Mouse (Mus musculus) CD8-positive naive resting alpha-beta T cell, adult 2 months (primary cell): ENCODE results near the gene Tcf7l1.

Experiments used
- DNase-seq, 2 experiments: peaks; one replicate each; pipeline ENCODE4 v3.0.0; 2022; ENCODE audit warnings: low read depth in 2 of 2, low spot score in 2 of 2

Tcf7l1 gene

GRCm38 (mm10) chr6:72787322-72787947, 1.6 kb downstream of the Tcf7l1 start:
- DNase-seq, result no peak

- DNase-seq, result no peak
These were observed 5.3 kb downstream of the Tcf7l1 start for GRCm38 (mm10) chr6:72783780-72784179.

DNA sequence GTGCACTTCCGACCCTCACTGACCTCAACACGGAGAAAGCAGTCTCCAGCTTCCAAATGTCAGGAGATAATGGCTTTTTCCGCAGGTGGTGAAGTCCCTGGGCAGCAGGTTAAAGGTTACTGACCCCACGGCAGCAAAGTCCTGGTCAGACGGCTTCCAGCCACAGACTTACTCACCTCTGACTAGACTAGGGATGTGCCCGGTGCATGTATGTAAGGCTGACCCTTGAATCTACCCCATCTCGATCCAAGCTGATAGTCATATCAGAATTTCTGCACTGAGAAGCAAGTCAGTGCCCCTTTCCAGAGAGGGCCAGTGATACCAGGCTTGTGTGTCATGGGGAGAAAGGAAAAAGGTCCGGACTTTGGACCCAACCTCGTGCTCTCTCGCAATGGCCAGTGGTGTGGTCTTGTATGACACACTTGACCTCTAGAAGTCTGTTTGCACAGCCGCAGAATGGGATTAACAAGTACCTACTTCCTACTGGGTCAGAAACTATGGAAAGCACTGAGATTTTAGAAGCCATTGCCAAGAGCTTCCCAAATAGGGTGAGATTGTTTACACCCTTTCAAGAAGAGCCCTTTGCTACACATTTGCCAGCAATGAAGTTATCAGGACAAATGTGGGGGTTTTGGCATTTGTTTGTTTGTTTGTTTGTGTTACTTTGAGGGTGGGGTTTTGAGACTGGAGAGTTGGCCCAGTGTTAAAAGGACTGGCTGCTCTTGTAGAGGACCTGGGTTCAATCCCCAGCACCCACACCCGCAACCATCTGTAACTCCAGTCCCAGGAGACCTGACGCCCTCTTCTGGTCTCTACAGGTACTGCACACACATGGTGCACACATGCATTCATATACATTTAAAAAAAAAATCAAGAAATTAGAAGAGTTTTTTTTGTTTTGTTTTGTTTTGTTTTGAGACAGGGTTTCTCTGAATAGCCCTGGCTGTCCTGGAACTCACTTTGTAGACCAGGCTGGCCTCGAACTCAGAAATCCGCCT, 10.0 kb downstream of the Tcf7l1 start:
- no peak for DNase-seq

GRCm38 (mm10) chr6:72777212-72777611, 11.8 kb downstream of the Tcf7l1 start:
- no peak for DNase-seq

DNA sequence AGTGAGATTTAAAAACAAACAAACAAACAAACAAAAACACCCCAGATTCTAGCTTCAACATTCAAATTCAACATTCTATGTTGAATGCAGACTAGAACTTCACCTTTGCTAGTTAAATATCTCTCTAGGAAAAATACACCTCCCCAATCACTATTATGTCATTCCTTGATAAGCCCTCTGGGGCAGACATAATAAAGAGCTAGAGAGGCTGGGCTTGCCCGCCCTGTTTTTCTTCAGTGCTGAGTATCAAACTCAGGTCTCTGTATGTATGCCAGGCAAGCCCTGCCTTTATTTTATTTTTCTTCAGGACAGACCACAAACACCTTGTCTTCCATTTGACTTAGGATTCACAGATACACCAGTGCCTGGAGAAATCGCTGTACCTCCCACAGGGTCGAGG, 14.8 kb downstream of the Tcf7l1 start:
- DNase-seq, result no peak

DNA sequence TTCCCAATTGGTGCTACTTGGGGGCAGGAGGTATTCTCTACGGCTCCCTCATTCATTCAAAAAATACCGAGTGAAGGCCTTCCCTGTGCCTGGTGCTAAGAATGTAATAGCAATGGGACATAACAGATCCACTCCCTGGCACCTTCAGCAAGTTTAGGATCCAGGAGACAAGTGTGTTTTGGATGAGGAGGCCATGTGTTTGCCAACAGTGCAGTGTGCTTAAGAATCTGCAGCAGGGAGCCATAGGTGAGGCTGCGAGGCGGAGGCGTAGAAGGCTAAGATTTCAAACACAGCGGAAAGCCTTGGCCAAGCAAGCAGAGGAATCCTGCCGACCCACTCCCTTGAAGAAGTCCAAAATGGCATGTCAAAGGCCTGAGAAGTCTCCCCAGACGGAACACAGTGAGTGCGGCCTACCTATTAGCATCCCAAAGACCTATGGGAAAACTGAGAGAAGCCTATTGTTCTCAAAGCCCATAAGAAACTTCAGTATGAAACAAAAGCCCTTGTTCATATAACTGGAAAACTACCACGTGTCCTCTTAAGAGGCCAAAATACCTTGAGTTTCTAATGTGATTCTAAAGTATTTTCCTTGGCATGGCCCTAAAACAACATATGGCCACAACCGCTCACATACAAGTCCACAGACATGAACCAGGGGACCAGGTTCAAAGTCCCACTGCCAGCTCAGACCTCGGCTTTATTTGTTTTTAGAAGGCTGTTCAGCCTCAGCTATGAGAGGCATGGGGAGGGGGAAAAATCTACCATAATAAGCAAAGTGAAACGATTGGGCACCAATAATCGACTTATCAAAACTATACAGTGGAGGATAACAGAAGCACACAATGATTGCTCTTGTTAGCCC, 18.9 kb downstream of the Tcf7l1 start:
- no peak for DNase-seq

- DNase-seq, result no peak
These were observed 19.7 kb downstream of the Tcf7l1 start for GRCm38 (mm10) chr6:72769343-72769742.

DNA sequence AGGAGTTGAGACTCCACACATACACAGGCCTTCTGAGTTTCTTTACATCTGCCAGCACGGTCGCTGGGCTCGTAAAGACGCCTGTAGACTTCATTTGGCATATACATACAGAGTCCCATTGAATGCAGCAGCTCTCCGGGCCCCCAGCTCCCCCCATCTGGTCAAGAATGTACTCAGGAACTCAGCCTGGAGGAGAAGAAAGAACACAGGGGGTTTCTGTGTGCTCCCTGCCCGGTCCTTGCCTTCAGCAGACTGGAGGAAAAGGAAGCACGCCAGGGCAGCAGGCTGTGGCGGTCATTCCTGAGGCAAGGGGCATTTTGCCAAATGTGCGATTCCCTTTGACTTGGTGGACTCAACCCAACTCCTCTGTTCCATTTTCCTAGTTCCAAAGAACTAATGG, 20.2 kb downstream of the Tcf7l1 start:
- DNase-seq, result no peak

- DNase-seq, result no peak
These were observed 21.0 kb downstream of the Tcf7l1 start for GRCm38 (mm10) chr6:72768097-72768496.

GRCm38 (mm10) chr6:72763616-72764015, 25.4 kb downstream of the Tcf7l1 start:
- DNase-seq, result no peak

GRCm38 (mm10) chr6:72761645-72762044, 27.4 kb downstream of the Tcf7l1 start:
- DNase-seq, result no peak

- no peak for DNase-seq
These were observed 30.6 kb downstream of the Tcf7l1 start for GRCm38 (mm10) chr6:72758239-72759017.

DNA sequence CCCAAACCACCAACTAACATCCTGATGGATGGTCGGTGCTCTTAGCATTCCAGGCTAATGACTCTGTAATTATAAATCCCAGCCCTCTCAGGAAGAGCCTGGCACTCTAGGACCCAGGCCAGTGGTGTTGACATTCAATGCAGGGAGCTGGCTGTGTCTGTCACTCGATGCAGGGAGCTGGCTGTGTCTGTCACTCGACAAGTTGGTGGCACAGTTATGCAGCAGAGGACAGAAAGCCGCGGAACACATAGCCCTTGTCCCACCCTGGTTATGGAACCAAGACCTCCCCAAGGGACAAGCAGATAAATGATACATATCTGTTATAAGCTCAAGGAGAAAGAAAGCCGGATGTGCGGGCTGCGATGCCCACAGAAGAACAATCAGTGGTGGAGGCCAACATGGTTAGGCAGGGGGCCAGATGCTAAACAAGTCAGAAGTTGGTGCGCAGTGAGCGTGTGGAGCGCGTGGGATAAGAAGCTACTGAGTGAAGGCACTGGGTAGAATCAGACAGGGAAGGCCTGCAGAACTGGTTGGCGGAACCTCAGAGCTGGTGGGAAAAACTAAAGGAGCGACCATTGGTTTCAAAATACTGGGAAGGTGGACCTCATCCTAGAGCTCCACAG, 33.7 kb downstream of the Tcf7l1 start:
- DNase-seq, result no peak

DNA sequence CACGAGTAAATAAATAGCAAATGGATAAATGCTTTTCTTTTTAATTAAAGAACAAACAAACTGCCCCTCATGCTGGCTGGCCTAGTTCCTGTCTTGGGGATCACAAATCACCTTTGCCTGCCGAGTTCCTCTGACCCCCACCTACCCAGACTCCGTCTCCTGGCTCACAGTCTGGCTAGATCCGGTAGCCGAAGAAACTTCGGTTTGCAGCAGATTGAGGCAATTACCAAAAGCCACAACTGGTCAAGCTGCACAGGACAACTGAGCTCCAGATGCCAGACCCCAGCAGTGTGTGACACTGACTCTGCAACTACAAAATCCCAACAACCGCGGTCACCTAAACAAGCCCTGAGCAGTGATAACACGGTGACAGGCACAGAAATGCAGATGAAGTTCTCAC, 34.8 kb downstream of the Tcf7l1 start:
- DNase-seq, result no peak

GRCm38 (mm10) chr6:72753782-72754181, 35.3 kb downstream of the Tcf7l1 start:
- no peak for DNase-seq

GRCm38 (mm10) chr6:72752824-72753223, 36.2 kb downstream of the Tcf7l1 start:
- no peak for DNase-seq

- no peak for DNase-seq
These were observed 37.8 kb downstream of the Tcf7l1 start for GRCm38 (mm10) chr6:72751210-72751609.

DNA sequence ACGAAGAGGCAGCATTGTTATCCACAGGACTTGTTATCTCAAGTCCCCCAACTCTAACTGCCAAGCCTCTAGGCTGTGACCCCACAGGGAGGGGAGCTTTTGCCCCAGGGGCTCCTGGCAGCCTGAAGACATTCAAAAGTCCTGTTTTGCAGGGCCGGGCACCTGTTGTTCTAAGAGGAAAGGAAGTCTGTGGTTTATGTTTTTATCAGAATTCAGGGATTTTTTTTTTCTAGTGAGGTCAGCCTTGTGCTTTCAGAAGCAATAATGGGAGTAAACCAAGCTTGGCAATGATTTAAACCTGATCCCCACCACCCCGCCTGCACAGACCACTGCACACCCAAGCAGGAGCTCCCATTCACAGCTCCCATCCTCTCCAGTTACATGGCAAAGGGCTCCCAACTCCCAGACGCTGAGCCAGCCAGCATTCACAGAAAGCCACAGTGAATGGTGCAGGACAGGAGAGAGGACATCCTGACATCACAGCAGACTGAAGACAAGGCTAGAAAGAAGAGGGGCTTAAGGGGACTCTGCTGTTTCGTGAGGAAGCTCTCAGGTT, 40.1 kb downstream of the Tcf7l1 start:
- DNase-seq, result no peak

DNA sequence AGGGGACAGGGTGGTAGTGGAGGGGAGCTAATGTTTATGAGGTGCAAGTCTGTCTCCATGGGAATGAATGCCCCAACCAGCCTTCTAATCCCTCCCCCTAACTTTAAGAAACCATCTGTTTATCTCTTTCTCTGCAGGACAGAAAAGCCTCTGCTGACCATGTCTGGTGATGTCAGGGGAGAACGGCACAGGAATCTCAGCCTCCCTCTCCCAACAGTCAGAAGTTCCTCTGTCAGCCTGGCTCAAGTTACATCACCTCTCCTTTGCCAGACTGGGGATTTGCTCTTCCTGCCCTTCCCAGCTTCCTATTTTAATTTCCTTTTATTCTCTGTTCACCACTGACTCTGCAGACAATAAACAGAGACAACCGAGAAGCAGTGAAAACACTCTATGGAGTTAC, 40.6 kb downstream of the Tcf7l1 start:
- DNase-seq, result no peak

GRCm38 (mm10) chr6:72747814-72748213, 41.2 kb downstream of the Tcf7l1 start:
- DNase-seq, result no peak
